Comparison of ENCODE assay signal across 28 mouse cellular contexts in the genomic region with DNA sequence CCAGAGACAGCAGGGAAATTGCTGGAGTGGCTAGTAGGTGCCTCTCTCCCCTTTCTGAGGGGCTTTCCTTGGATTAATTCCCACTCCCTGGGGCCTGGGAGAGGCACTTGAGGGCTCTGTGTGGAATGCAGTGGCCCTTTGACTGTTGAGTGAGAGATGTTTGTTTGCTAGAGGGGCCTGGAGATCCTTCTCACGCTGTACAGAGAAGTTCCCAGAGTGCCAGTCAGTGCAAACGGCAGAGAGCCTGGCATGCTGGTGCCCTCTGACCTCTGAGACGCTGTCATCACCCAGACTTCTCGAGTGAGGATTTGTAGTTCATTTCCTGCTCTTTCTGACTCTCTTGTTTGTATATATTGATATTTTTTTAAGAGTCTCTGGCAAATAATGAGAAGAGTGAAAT. TPM values are rescaled to one million over a fixed set of nuclear protein-coding genes. Genes with fewer than 3 reads are reported as not detected.
A peak's percentile ranks its signal among the peaks of the same experiment; 100 is the strongest.
DNase-seq lines count a peak whose midpoint lies in the region; ATAC-seq and TF ChIP-seq lines count a peak whose summit lies in the region.
"Had no signal": no experiment of that assay in that cellular context is flagged by ENCODE, and none has a peak within 500 bp of the region (broad histone marks: within the 10 kb centered on the region; RNA-seq: fewer than 3 reads in every experiment).

No protein-coding gene starts in this region.

- no peaks in the 10 kb centered on the region for H3K27me3 ChIP-seq in heart, embryonic 10.5 days (ENCODE audit: insufficient read depth, poor library complexity, severe bottlenecking)
- H3K27me3 ChIP-seq in heart, postnatal 0 days (ENCODE audit: control insufficient read depth, insufficient read depth, low read length), result no peaks in the 10 kb centered on the region
- no peaks in the 10 kb centered on the region for H3K27me3 ChIP-seq in embryonic facial prominence, embryonic 10.5 days (replicated peaks; ENCODE audit: low read depth, poor library complexity, severe bottlenecking)
- H3K27me3 ChIP-seq: Patski had no signal

- no peak overlapping the region for H3K9ac ChIP-seq in heart, postnatal 0 days (replicated peaks; ENCODE audit: low read depth, low read length)
- H3K9ac ChIP-seq: liver, postnatal 0 days had no signal

- no peak overlapping the region for H3K4me2 ChIP-seq in heart, postnatal 0 days (ENCODE audit: low read depth, low read length)

- no peak for ATAC-seq in heart, postnatal 0 days (ENCODE audit: insufficient read depth, low read depth)
- ATAC-seq: CD4-positive, CD25-positive, alpha-beta regulatory T cell, adult 4 months; hindbrain, postnatal 0 days; liver, postnatal 0 days; Patski had no signal

- peaks cover 22% of the 10 kb centered on the region for H3K4me1 ChIP-seq in heart, embryonic 10.5 days
- H3K4me1 ChIP-seq in heart, postnatal 0 days (ENCODE audit: control insufficient read depth, insufficient read depth), result peaks cover 5% of the 10 kb centered on the region; the same call in 1 of the 2 replicates
- H3K4me1 ChIP-seq in embryonic facial prominence, embryonic 10.5 days, result peaks cover 7% of the 10 kb centered on the region

- no peaks in the 10 kb centered on the region for H3K36me3 ChIP-seq in heart, embryonic 10.5 days
- H3K36me3 ChIP-seq in heart, postnatal 0 days (replicated peaks; ENCODE audit: control insufficient read depth, insufficient read depth, low read length), result no peaks in the 10 kb centered on the region
- no peaks in the 10 kb centered on the region for H3K36me3 ChIP-seq in embryonic facial prominence, embryonic 10.5 days (replicated peaks)

- WGBS in heart, embryonic 10.5 days, result 16% methylated on average over 4 of the region's 4 CpGs
- 16% methylated on average over 4 of the region's 4 CpGs for WGBS in heart, postnatal 0 days
- 17% methylated on average over 4 of the region's 4 CpGs for WGBS in embryonic facial prominence, embryonic 10.5 days

- peak overlapping the region; percentile 75 for H3K27ac ChIP-seq in heart, embryonic 10.5 days
- H3K27ac ChIP-seq in heart, postnatal 0 days (ENCODE audit: low read depth), result 0 out of 2 replicates have a peak overlapping the region, but pooled peaks have one; percentile 41
- no peak overlapping the region for H3K27ac ChIP-seq in embryonic facial prominence, embryonic 10.5 days (replicated peaks)
- H3K27ac ChIP-seq: hindbrain, postnatal 0 days; left cerebral cortex, adult 2 months had no signal

- no peak for TF ChIP-seq EP300 in heart, postnatal 0 days (IDR thresholded peaks at IDR 0.05; ENCODE audit: low read depth)

- DNase-seq in heart, embryonic 10.5 days (ENCODE audit: low spot score), result no peak
- no peak for DNase-seq in heart, adult 18-20 months
- DNase-seq in heart, postnatal 0 days (ENCODE audit: low spot score), result no peak
- no peak for DNase-seq in heart, adult 9 months (ENCODE audit: low spot score in 2 of 2)
- peak; percentile 19 for DNase-seq in embryonic facial prominence, embryonic 10.5 days (ENCODE audit: low spot score)
- DNase-seq in lung, postnatal 36 days, result peak; percentile 42
- no peak for DNase-seq in kidney, adult 8-10 months
- no peak for DNase-seq in thymus, postnatal 10 days (ENCODE audit: low spot score in 2 of 2)
- DNase-seq: adrenal gland, postnatal 25 days; cerebellum, adult 11 months; cerebellum, postnatal 10 days; gastrocnemius, postnatal 10 days; heart, postnatal 4 days; kidney, adult 2 months; kidney, postnatal 14 days; layer of hippocampus, adult 9-11 months; left cerebral cortex, postnatal 4 days; liver, postnatal 0 days; thymus, adult 2 months had no signal

- no peak for TF ChIP-seq CTCF in heart, postnatal 0 days (IDR thresholded peaks at IDR 0.05; ENCODE audit: low read depth)

- no peak overlapping the region for H3K4me3 ChIP-seq in heart, embryonic 10.5 days
- H3K4me3 ChIP-seq in heart, postnatal 0 days (ENCODE audit: low read depth, low read length), result no peak overlapping the region
- no peak overlapping the region for H3K4me3 ChIP-seq in embryonic facial prominence, embryonic 10.5 days
- H3K4me3 ChIP-seq: left cerebral cortex, adult 2 months had no signal

- H3K9me3 ChIP-seq in heart, embryonic 10.5 days, result no peaks in the 10 kb centered on the region
- H3K9me3 ChIP-seq in heart, postnatal 0 days (replicated peaks; ENCODE audit: control insufficient read depth, low read length), result no peaks in the 10 kb centered on the region
- H3K9me3 ChIP-seq in embryonic facial prominence, embryonic 10.5 days, result no peaks in the 10 kb centered on the region

RNA-seq across cellular contexts. Expression of gene Smco2, which starts 14.1 kb away (rescaled TPM):
- polyA plus RNA-seq in heart, embryonic 10.5 days (2016; fragmentation: Nextera tagmentation; extraction: Ambion mirVana), result not detected in 2 replicates
- total RNA-seq in heart, adult 18-20 months (2021), result 1 to 10 TPM; 2.2 TPM
- total RNA-seq in heart, postnatal 0 days (2014; rRNA removed; ENCODE audit: low replicate concordance), result not detected in 2 replicates
- 0.29 and 0.43 TPM in 2 replicates for polyA plus RNA-seq in heart, postnatal 0 days (2015; fragmentation: Nextera tagmentation; extraction: Ambion mirVana)
- not detected in 2 replicates for polyA plus RNA-seq in embryonic facial prominence, embryonic 10.5 days (2016; fragmentation: Nextera tagmentation; extraction: Ambion mirVana)
- total RNA-seq: adrenal gland, postnatal 25 days; ES-E14; gastrocnemius, postnatal 10 days; hindbrain, postnatal 0 days; left cerebral cortex, adult 2 months; left cerebral cortex, postnatal 4 days; liver, adult 2 months; megakaryocyte-erythroid progenitor cell, adult 5-6 weeks had no signal
- polyA plus RNA-seq: CD4-positive, CD25-positive, alpha-beta regulatory T cell, adult 4 months; forebrain, embryonic 11.5 days; hindbrain, postnatal 0 days; kidney, adult 2 months; liver, postnatal 0 days; Patski; stomach, embryonic 16.5 days; thymus, adult 2 months had no signal

RNA-seq across cellular contexts. Expression of gene Arntl2, which starts 39.9 kb away (rescaled TPM):
- polyA plus RNA-seq in heart, embryonic 10.5 days (2016; fragmentation: Nextera tagmentation; extraction: Ambion mirVana), result 2.7 and 3.6 TPM in 2 replicates
- total RNA-seq in heart, adult 18-20 months (2021), result 1 to 10 TPM in 1 of 2 experiments, under 1 TPM in 1; 0.50 to 1.3 TPM
- total RNA-seq in heart, postnatal 0 days (2014; rRNA removed; ENCODE audit: low replicate concordance), result 3.2 TPM in 1 of 2 replicates, not detected in the other
- 1.8 and 3.1 TPM in 2 replicates for polyA plus RNA-seq in heart, postnatal 0 days (2015; fragmentation: Nextera tagmentation; extraction: Ambion mirVana)
- 2.8 and 3.8 TPM in 2 replicates for polyA plus RNA-seq in embryonic facial prominence, embryonic 10.5 days (2016; fragmentation: Nextera tagmentation; extraction: Ambion mirVana)
- total RNA-seq: megakaryocyte-erythroid progenitor cell, adult 5-6 weeks had no signal

RNA-seq across cellular contexts. Expression of gene Ppfibp1, which starts 52.5 kb away (rescaled TPM):
- 67.3 and 88.3 TPM in 2 replicates for polyA plus RNA-seq in heart, embryonic 10.5 days (2016; fragmentation: Nextera tagmentation; extraction: Ambion mirVana)
- 100 to 1,000 TPM; 115 to 130 TPM for total RNA-seq in heart, adult 18-20 months (2021)
- 43.0 and 56.5 TPM in 2 replicates for total RNA-seq in heart, postnatal 0 days (2014; rRNA removed; ENCODE audit: low replicate concordance)
- 38.8 and 39.5 TPM in 2 replicates for polyA plus RNA-seq in heart, postnatal 0 days (2015; fragmentation: Nextera tagmentation; extraction: Ambion mirVana)
- polyA plus RNA-seq in embryonic facial prominence, embryonic 10.5 days (2016; fragmentation: Nextera tagmentation; extraction: Ambion mirVana), result 34.9 and 38.1 TPM in 2 replicates

Comparison
In these comparisons a context has a peak if more than half of its experiments do, and no peak if none do; other contexts are left out.
1. DNase-seq: peak in embryonic facial prominence, embryonic 10.5 days (single experiment) and lung, postnatal 36 days (single experiment); none in heart, embryonic 10.5 days (single experiment), heart, adult 18-20 months (0 of 2), heart, postnatal 0 days (single experiment), heart, adult 9 months (0 of 2), kidney, adult 8-10 months (0 of 2) and thymus, postnatal 10 days (0 of 2).